Mouse (Mus musculus) MEL-GATA-1-ER (cell line): Measurements from ENCODE around the gene Col13a1.

Experiments
- DNase-seq: peaks from one replicate; pipeline ENCODE4 v3.0.0-alpha.2; 2012; ENCODE audit warnings: low read depth; ENCODE audit errors: extremely low read depth

The Col13a1 gene

DNA sequence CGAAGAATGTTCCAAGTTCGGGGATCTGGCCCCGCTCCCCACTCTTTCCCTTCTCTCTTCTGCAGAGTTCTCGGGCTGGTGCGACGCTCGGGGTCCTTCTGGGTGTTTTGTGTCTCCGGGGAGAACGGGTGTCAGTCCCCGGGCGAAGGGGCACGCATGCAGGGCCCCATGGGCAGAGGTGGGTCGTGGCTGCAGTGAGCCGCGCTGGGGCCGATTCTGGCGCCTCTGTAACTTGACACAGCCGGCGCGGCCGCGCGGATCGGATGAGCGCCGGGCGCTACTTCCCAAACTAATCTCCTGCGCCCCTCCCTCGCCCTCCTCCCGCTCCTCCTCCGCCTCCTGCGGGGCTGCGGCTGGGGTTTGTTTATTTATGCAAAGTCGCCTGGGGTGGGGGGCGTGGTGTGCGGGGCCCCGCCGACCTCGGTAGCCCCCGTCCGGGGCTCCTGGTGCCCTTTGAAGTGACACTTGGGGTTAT is at the start of gene Col13a1:
TSS of gene Col13a1 (minus strand) at position 243 of the 475 bp plus-strand sequence.
- DNase-seq: no peak

DNA sequence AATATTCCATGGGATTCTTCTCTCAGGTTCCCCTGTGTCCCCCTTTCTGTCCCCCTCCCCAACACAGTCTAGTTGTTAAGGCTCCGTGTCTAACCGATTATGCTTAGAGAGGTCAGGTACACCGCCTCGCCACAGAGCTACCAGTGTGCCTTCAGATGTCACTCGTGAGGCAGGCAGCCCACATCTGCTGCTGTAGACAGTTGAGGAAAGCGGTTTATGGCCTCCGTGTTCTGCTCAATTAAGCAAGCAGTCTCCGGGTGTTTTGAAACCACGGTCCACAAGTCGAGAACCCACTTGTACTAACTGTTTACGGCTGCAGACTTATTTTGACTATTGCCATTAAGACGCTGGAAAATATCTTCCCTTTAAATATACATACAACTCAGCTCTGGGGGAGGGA is 48.8 kb upstream of the Col13a1 start:
- DNase-seq: no peak

DNA sequence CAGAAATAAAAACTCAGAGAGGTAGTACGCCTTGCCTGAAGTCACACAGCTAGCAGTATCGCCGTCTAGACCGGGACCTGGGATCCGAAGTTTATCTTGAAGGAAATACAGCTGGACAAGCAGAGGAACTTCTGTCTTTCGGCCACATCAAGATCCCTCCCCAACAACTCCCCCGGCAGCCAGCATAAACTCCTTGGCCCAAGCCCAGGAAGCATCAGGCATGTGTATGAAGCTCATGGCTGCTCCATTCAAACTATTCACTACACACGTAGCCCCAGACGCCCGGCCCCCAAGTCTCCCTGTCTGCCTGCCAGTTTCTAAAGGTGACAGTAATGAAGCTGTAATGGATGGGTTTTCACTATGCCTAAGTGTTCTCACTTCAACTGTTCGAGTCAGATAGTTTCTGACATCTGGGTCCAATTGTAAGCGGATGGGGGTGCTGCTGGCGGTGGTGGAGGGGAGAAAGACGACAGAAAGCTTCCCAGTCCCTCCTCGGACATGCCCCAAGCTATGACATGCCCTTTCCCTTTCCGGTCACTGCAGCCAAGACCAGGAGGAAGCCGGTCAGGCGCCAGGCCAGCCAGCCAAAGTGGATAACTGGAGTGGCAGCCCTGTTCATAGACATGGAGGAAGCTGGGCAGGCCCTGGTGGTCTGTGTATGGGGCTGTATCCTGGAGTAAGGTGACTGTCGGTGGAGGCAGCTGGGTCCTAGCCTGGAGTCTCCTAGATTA is 45.1 kb upstream of the Col13a1 start:
- no peak for DNase-seq

DNA sequence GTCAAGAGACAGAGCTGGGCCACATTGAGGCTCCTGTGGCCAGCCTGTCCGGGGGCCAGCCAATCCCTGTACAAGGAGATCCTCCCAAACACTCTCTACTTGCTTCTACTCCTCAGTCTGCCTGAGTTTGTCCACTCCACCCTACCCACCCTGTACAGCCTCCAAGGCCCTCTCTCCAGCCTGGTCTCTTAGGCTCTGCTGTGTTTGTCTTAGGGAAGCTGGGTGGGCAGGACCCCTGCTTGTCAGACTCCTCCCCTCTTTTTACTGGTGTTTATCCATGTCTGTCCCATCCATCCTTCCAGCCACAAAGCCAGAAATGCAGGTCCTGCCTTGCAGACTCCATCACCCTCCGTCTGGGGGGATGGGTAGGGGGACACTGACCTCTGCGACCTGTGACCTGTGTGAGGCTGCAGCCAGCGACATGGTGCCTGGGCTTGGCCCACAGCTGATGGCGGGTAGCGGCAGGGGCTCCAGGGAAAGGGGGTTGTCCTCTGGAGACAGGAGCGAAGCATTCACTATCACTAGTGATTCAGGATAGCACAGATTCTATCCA is 41.2 kb upstream of the Col13a1 start:
- DNase-seq: no peak

DNA sequence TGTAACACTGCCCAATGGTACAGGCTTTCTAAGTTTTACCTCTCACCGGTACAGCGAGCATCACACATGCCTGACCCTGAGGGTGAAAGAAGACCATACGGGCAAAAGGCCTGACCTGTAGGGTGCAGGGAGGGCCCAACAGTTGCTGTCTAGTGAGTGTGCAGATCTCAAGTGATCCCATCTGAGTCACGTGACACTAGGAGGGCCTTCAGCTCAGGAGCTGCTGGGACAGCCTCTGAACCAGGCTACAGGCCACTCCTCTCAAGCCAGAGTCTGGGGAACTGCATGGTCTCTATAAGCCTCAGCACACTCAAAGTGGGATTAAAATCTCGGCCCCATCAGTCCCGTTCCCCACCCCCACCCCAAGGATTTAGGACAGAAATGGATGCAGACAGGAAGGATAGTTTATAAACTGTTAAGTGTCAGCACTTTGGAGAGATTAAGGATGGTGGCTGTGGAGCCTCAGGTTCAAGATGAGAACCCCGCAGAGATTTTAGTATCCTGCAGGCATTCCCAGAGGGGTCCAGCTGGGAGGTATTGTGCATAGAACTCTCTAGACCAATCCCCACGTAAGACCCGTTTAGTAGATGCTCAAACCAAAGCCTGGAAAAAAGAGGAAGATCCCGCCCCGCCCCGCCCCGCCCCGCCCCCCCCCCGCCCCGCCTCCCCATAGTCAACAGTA is 40.6 kb upstream of the Col13a1 start:
- no peak for DNase-seq

DNA sequence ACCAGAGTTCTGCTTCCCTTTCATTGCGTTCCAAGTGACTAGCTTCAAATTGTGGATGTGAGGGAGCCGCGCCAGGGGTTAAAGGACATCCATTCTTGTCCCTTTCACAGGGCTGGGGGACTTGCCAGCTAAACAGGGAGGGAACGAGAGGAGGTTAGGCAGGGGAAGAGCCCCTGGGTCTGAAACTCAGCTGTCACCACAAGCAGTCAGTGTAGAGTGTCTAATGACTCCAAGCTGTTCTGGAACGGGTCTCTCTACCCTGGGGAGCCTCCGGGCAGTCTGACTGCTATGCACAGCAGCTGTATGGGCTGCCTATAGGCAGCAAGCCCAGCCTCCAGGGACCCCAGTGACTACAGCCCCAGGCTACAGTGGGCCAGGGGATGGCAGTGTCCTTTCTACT is 38.0 kb upstream of the Col13a1 start:
- no peak for DNase-seq

DNA sequence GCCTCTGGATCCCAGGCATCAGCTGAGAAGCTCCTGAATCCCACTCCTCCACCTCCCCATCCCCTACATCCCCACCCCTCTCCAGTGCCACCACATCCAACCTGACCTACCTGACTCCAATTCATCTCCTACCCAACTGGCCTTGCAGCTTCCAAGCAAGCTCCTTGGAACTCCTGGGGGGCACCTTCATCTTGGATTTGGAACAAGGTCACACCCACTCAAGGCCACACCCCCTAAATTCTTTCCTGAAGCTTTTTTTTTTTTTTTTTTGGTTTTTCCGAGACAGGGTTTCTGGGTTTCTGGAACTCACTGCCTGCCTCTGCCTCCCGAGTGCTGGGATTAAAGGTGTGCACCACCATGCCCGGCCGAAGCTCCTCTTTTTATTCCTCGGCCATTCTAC is 34.3 kb upstream of the Col13a1 start:
- no peak for DNase-seq

DNA sequence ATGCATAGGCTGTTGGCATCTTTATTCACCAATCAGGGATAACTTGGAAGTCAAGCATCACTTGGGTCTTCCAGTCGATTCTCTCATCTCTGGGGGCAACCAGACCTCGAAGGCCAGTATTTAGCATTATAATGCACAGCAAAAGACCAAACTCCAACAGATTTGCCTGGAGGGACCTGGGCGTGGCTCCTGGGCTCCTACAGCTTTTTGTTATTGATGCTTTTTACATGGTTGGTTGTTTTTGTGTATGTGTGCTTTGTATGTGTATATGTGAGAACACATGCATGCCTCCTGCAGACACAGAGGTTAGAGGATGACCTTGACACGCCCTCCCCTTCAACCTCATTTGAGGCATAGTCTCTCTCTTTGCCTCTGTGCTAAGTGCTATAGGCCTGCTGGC is 33.5 kb upstream of the Col13a1 start:
- DNase-seq: no peak

DNA sequence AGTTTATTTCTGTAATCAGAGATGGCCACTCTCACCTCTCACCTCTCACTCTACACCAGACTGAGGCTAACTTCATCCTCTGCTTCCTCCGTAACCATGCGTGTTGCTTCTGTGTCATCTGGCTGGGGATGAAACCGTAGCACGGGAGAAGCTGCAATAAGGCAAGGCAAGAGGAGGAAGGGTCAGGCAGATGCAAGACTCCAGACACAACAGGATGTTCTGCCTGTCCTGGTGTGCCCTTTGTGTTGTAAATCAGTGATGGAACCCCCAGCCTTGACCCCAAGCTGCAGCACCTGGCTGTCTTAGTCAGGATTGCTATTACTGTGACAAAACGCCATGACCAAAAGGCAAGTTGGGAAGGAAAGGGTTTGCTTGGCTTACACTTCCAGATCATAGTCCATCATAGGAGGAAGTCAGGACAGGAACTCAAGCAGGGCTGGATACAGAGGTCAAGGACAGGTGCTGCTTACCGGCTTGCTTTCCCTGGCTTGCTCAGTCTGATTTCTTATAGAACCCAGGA is 31.1 kb upstream of the Col13a1 start:
- no peak for DNase-seq

DNA sequence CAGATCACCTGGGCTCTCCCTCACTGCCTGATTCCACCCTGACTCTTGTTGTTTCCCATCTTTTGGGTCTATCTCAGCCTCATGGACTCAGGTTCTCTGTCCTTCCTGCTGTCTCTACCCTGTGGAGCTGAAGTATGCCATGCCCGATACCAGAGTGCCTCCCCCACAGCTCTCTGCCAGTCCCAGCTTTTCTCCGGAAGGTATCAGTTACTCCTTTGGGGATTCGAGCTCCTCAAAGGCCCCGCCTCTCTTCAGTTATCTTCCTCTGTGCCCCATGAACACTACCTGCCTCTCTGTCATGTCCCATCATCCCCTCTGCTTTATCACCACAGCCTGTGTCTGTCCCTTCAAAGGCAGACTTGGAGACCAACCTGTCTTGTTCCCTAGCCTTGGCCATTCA is 29.1 kb upstream of the Col13a1 start:
- DNase-seq: no peak

DNA sequence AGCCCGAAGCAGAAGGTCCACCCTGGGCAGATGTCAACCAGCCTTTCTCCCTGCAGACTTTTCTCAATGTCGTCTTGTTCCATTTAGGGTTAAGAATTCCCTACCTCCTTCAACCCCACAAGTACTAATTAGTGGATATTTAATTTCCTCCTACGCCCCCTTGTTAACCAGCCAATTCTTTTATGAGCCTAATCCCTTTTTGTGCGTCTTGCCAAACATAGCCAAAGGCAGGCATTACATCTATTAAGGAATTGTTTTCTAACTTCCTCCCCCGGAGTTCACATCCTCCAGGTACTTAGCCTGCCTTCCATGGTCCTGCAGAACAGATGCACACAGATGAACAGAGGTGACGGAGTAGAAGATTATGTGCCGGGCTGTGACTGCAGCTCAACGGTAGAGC is 27.5 kb upstream of the Col13a1 start:
- no peak for DNase-seq

DNA sequence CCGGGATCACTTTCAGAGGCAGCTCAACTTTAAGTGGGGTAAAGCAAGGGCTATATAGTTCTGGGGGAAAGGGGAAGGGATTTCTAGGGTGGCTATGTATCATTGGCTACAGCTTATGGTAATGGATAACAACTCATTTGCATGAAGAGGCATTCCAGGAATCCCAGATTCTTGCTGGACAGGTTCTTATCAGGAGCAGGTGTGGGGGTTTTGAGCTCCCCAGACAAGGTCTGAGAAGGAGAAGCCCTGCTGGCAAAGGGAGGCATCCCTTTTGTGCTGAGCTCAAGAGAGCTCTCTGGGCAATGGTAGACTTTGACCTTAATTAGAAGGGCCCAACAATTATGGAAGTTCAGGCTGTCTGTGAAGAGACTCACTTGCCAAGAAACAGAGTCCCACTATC is 21.3 kb upstream of the Col13a1 start:
- no peak for DNase-seq

DNA sequence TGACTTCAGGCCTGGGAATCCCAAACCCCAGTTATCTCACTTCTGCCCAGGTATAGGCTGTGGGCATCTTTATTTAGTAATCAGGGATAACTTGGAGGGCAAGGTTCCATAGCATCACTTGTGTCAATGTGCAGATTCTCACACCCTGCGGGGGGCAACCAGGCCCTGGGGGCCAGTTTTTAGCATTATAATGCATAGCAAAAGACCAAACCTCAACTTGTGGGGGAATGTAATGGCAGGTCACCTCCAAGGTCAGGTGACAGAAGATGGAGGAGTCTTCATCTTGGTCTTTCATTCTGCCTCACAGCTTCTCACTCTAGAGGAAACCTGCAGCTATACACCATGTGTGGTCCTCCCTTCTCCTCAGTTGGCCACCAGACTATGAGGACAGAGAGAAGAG is 20.9 kb upstream of the Col13a1 start:
- no peak for DNase-seq

DNA sequence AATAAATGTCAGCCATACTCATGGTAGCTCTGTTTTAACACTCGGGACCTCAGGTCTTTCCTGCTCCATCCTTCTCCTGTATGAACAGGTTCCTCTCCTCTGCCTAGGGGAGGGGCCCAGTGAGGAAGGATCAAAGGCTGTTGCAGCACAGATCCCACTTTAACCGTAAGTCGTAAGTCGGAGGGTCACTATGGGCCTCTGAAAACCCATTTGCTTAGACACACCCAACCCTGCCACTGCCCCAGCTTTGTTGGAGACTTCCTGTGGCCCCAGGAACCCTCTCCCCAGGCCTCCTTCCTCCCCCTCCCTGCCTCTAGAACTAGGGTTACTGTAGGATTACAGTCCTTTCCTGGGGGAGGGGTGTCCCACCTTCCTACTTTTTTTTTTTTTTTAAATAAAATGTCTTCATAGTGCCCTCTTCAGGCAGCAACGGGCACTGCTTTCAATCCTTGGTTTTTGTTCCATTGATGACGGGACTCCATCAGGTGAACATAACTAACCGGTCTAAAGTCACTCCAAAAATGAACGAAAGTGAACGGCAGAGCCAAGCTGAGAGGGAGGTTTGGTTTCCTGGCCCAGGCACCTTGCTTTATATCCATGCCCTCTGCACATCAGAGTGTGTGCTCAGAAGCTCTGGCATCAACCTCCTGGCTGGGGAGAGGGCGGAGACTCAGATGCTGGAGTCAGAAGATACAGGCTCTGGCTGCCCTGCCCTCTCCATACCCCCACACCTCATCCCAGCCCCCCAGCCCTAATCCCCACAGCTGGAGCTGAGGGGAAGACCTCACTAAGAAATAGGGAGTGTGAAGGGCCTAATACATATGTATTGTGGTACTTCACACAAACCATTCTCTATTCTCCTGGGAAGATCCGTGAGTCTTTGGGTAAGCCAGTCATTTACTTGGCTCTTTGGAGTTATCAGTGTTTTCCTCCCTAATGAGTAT is 12.8 kb upstream of the Col13a1 start:
- no peak for DNase-seq

DNA sequence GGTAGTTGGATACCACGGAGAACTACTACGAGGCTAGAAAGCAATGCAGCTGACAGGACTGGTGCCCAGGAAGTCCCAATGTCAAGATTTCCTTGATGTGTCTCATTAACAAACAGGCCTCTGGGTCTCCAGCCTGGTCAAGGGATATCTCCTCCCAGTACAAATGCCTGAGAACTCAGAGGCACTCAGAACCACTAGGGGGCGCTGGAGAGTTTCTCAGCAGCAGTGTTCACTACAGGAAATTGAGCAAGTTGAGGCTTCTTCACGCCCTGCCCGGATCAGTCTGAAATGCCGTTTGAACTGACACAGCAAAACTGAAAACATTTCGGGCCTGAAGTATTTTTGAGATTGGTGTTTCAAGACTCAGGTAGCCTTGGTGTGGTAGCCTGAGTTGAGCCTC is 1.5 kb upstream of the Col13a1 start:
- no peak for DNase-seq

DNA sequence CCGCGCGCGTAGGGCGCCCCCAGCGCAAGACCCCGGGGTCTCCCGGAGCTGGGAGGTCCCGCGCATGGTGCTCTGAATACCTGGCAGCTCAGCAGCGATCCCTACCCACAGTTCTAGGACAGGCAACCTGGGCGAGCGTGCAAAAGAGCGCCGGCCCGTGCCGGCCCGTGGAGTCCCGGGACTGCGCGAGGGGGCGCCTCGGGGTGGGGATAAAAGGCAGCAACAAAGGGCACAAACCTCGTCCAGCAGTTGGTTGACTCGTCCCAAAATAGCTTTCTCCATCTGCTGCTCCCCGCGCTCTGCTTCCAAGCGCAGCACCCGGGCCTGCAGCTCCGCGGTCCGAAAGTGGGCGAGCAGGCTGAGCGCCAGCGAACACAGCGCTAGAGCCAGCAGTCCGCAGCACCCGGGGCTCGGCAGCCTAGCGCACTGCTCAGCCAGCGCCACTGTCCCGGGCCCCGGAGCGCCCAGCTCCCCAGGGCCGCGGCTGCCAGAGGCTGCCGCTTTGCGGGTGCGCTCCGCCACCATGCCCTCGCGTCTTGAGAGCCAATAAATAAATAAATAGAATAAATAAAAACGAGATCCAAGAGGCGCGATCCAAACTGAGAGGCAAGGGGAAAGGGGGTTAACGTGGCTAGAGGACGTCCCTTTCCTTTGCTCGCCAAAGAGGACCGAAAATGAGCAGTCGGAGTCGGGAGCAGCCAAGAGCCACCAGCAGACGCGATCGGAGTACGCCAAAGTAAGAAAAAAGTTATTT is 619 bp downstream of the Col13a1 start:
- DNase-seq: no peak

DNA sequence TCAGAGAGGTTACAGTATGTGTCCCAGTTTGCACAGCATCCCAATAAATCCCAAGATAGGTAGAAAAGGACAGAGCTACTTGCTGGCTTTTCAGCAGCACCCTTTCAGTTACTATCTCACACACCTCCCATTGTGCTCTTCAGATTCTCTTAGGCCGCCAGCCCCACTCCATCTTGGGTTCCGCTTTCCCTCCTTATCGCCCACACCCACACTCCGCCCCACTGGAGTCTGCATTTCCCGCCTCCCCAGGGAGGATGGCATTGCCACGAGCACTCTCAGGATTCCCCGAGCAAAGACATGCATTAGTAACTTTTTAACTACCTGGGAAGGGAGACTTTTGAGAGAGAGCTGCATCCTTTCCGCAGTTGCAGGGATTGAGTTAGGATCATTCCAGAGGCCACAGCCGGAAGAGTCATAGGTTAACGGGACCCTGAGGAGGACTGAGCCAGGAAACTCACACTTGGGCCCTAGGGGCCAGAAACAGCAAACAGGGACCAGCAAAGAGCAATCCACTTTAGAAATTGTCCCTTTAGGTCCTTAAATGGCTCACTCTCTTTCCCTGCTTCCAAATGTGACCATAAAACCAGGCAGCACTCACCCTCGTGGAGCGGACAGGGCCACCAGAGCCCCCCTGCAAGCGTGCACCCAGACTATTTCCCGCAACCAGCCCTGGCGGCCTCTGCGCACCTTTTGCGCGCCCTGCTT is 1.4 kb downstream of the Col13a1 start:
- no peak for DNase-seq

DNA sequence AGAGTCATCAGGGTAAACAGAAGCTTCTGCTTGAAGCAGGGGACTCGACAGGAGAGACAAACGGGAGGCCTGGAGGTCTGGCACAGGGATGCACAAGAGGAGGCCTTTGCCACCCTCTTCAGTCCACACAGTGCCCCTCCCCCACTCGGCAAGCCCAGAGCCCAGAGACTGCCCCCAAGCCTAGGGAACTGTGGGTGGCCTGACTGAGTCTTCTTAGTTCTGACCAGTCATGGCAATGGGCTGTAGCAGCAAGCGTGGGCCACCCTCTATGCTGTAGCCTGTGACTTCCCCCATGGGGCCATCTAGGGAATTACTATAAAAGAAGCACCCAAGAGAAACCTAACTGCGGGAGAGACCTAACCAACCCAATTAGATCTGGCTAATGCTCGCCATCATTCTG is 1.9 kb downstream of the Col13a1 start:
- DNase-seq: no peak

DNA sequence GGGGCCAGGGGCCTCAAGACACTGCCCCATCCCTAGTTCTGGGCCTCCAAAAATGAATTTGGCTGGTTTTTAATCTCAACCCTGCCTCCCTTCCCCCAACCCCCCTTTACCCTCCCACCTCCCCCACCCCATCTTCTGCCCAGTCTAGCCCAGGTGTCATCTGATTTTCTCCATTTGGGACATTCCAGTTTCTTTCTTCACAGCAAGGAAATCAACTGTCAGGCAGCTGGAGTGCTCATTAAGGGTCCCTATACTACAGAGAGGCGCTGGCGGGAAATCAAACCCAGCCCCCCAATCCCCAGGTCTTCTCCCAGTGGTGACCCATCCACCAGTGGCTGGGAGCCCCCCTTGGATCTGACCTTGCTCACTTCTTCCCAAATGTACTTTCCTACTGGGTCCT is 4.3 kb downstream of the Col13a1 start:
- no peak for DNase-seq

DNA sequence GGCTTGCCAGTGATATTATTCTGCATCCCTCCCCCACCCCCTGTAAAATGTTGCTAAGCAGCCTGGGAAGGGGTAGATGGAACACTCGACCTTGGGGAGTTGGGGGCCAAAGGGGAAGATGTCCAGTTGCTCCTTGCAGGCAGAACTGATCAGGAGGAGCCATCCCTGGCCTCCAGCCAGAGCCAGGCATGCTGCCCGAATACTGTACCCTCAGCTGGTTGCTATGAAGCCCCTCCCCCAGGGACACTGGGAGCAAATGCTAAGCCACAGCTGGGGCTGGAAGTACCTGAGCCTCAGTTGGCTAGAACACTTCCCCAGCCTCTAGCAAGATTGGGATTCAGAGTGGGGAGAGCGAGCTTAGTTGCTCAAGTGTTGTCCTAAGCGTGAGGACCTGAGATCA is 6.9 kb downstream of the Col13a1 start:
- no peak for DNase-seq
